Mouse (Mus musculus) right cerebral cortex, postnatal 14 days (tissue): ENCODE data around the gene Dppa5a.
"Not testable (repeated sequence)": the region's sequence is repeated elsewhere in the genome, so short reads cannot be mapped to it uniquely, and the experiment has no call there.

Source experiments
- DNase-seq: peaks from one replicate; pipeline ENCODE4 v3.0.0; 2022

The Dppa5a gene

GRCm38 (mm10) chr9:78363374-78363773, 4.6 kb downstream of the Dppa5a start:
- DNase-seq: no peak

GRCm38 (mm10) chr9:78360484-78360872, 7.5 kb downstream of the Dppa5a start:
- DNase-seq: no peak

- no peak for DNase-seq
Measured at GRCm38 (mm10) chr9:78359750-78360483, 8.1 kb downstream of the Dppa5a start.

- peak; percentile 72 for DNase-seq
Measured at GRCm38 (mm10) chr9:78358053-78358452, 9.9 kb downstream of the Dppa5a start.

- no peak for DNase-seq
Measured at GRCm38 (mm10) chr9:78355611-78356010, 12.4 kb downstream of the Dppa5a start, which contains the start of gene Gsta2. Gene Gsta2 (minus strand): TSS chr9:78355788.

GRCm38 (mm10) chr9:78354665-78355578, 13.1 kb downstream of the Dppa5a start:
- DNase-seq: no peak

GRCm38 (mm10) chr9:78351504-78352220, 16.3 kb downstream of the Dppa5a start:
- DNase-seq: no peak

- DNase-seq: not testable (repeated sequence)
Measured at GRCm38 (mm10) chr9:78350007-78350406, 18.0 kb downstream of the Dppa5a start.

GRCm38 (mm10) chr9:78349141-78349540, 18.8 kb downstream of the Dppa5a start:
- not testable (repeated sequence) for DNase-seq

GRCm38 (mm10) chr9:78348206-78349004, 19.6 kb downstream of the Dppa5a start:
- DNase-seq: not testable (repeated sequence)

- DNase-seq: no peak
Measured at GRCm38 (mm10) chr9:78347004-78347403, 21.0 kb downstream of the Dppa5a start.

GRCm38 (mm10) chr9:78345235-78345634, 22.7 kb downstream of the Dppa5a start:
- DNase-seq: not testable (repeated sequence)

- not testable (repeated sequence) for DNase-seq
Measured at GRCm38 (mm10) chr9:78343055-78343454, 24.9 kb downstream of the Dppa5a start.

- not testable (repeated sequence) for DNase-seq
Measured at GRCm38 (mm10) chr9:78342494-78342893, 25.5 kb downstream of the Dppa5a start.

GRCm38 (mm10) chr9:78340324-78340723, 27.7 kb downstream of the Dppa5a start:
- peak; percentile 30 for DNase-seq

GRCm38 (mm10) chr9:78337050-78337449, 30.9 kb downstream of the Dppa5a start:
- not testable (repeated sequence) for DNase-seq

- DNase-seq: not testable (repeated sequence)
Measured at GRCm38 (mm10) chr9:78327289-78327688, 40.7 kb downstream of the Dppa5a start, which contains the start of gene Omt2b. Gene Omt2b (plus strand): TSS chr9:78327589.

- no peak for DNase-seq
Measured at GRCm38 (mm10) chr9:78319499-78319898, 48.5 kb downstream of the Dppa5a start.
